Mouse (Mus musculus) olfactory bulb, adult 2 months (tissue): Measurements from ENCODE around the gene Pet117.

Experiments used
- CTCF ChIP-seq: fragments of 200-500 bp; IDR thresholded peaks from 2 replicates; pipeline ENCODE4 v1.5.1; 2012; ENCODE audit warnings: low read depth, mild to moderate bottlenecking, low read length, moderate library complexity; ENCODE audit not compliant: insufficient read depth
- POLR2A ChIP-seq: fragments of 200-500 bp; IDR thresholded peaks from 2 replicates; pipeline ENCODE4 v1.6.1; 2012; ENCODE audit warnings: mild to moderate bottlenecking, low read depth, low read length, moderate library complexity; ENCODE audit not compliant: insufficient read depth

- no peak for TF ChIP-seq CTCF
- no peak for TF ChIP-seq POLR2A
These were observed 53.4 kb downstream of the Pet117 start for GRCm38 (mm10) chr2:144422094-144422675.
